Mouse (Mus musculus): ENCODE results near the gene Rem2.

- peak; percentile 51; the same call in 1 of the 2 replicates for TF ChIP-seq POLR2A (IDR thresholded peaks at IDR 0.05; ENCODE audit: extremely low read depth, insufficient read depth, low read length)
- TF ChIP-seq CTCF (IDR thresholded peaks at IDR 0.05; ENCODE audit: low read depth, low read length): no peak
Measured at GRCm38 (mm10) chr14:54426689-54427398, 49.1 kb upstream of the Rem2 start, which contains the start of gene Mrpl52.
